Mouse (Mus musculus) G1E-ER4 (cell line): ENCODE measurements around the gene Bcas1. TPM values are rescaled to one million over a fixed set of nuclear protein-coding genes. Genes with fewer than 3 reads are reported as not detected.

ENCODE experiments used
- GATA1 ChIP-seq: IDR thresholded peaks from one replicate; pipeline ENCODE4 v1.8.0; 2012; ENCODE audit warnings: low read length, inconsistent platforms
- polyA plus RNA-seq: library from polyadenylated mRNA; stranded (reverse); fragments of >175 nt; gene quantifications from 2 replicates; pipeline ENCODE4 v1.2.3, GENCODE M21; 2012

Bcas1 gene
- polyA plus RNA-seq, 1 experiment = not detected

DNA sequence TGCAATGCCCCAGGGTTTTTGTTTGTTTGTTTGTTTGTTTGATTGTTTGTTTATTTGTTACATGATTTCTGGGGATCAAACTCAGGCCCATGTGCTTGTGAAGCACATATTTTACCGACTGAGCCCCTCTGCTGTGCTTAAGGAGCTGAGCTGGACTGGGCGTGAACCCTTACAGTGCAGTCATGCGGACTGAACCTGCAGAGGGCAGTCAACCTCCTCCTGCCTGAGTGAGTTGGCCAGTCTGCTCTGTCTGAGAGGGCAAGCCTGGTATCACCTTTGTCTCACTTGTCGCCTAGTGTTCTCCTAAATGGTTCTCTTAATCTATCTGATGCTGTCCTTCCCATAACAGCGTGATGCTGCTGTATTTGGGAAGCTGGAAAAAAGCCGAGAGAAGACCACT lies 4.5 kb upstream of the Bcas1 start:
- TF ChIP-seq GATA1 = no peak

DNA sequence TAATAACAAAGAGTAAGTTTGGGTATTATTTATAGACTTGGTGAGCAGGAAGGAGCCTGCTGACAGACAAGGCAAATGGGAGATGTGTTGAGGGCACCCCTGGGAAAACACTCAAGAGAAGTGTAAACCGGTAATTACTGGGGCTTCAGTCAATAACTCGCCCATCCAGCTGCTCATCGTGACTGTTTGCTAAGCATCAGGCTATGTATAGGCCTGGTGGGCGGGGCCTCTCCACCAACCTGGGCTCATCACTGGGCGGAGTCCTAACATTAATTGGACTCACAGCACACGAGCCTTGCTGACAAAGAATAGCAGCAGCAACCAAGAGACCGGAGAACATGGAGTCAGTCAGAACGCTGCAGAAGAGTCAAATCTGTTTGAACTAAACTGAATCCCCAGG lies 1.3 kb upstream of the Bcas1 start:
- no peak for TF ChIP-seq GATA1

DNA sequence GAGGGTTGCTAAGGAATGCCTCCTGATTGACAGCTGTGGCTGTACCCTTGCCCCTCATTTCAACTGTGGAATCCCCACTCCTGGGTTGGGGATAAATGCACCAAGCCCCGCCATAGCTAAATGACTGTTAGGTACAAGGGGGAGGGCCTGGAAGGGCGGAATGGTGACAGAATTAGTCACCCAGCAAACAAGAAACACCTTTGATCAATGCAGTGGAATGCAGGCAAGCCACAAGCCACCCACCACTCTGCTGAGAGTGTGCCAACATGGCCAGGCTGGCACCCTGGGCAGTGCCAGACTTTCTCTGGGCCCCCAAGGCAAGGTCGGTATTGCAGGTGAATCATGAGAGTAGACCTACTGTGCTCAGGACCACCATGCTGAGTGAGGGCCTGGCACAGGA lies 3.5 kb downstream of the Bcas1 start:
- no peak for TF ChIP-seq GATA1

DNA sequence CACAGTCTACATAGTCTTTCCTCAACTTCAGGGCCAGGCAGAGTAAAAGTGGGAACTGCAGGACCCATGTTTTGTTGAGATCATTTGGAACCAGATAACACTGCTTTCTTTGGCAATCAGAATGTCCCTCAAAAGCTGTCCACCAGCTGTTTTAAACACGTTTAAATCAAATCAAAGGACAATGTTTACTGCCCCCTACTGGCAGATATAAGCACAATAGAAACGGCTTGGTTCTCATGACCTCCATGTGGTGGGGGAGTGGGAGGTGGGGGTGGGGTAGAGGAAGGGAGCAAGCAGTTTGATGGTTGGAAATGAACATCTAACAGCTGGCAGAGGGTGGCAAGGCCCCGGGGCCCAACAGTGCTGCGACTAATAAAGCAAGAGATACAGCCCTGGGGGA lies 5.7 kb downstream of the Bcas1 start:
- TF ChIP-seq GATA1 = no peak

DNA sequence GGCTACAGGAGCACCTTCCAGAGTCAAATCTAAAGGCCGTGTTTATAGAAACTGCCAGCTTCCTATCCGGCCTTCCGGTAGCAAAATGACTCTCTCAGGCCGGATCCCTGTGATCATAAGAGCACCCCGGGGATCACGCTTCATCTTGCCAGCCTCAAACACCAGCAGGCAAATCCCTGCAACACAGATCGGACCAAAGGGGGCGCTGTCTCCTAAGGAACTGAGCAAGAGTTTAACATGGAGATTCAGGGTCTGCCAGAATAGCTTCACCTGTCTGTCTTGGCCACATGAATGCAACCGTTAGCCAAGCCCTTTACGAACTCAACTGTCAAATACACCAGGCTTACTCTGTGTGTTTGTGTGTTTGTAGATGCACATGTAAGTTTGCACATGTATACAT lies 8.9 kb downstream of the Bcas1 start:
- no peak for TF ChIP-seq GATA1

DNA sequence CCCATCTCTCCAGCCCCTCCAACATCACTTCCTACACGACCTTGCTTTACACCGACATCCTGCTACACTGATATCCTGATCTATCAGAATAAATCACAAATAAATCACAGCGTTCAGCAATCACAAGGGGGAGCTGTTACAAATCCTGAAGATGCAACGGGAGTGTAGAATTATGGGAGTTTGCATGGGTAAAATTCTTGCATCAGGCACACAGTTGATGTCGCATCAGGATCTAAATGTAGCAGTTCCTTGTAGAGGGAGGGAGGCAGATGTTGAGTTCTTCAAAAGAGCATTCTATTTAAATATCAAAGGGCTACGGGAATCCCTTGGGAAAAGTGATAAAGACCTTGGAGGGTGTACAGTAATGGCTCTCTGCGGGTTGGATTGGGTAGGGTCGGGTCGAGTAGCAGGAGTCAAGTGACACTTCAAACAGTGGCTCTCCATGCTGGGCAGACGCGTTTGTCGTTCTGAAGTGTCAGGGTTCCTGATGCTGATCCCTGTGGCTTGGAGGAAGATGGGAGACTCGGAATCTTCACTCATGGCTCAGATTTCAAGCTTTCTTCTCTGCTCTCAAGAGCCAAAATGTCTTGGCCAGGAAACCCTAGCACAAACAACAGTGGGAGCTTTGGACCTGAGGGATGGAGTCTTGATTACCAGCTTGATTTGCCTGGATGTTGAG lies 16.0 kb downstream of the Bcas1 start:
- no peak for TF ChIP-seq GATA1

DNA sequence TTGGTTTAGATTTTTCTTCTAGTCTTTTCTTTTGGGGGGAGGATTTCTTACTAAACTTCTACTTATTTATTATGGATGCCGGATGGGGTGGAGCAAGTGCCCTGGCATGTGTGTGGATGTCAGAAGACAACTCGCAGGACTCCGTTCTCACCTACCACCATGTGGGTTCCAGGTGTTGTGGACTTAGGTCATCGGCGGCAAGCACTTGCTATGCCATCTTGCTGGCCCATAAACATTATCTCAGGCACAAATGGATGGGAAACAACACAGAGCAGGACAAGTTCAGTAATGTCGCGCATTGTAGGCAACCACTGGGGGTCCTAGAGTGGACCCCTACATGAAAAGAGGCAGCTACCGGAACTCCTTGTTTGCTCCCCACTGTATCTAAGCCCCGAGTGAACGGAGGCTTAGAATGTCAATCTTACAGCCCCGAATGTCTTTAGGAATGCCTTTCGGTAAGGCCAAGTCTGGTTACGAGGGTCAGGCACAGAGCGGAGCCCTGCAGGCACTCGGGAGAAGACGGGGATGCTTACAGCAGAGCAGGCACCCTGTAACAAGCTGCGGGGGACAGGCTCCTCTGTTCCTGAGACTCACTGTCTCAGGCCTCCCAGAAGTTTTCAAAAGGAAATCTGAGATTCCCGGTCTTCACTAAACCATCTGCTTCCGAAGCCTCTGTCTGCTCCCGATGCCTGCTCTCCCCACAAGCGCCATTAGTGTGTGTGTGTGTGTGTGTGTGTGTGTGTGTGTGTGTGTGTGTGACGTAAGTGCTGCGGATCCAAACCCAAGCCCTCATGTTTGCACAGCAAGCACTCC lies 16.8 kb downstream of the Bcas1 start:
- no peak for TF ChIP-seq GATA1

DNA sequence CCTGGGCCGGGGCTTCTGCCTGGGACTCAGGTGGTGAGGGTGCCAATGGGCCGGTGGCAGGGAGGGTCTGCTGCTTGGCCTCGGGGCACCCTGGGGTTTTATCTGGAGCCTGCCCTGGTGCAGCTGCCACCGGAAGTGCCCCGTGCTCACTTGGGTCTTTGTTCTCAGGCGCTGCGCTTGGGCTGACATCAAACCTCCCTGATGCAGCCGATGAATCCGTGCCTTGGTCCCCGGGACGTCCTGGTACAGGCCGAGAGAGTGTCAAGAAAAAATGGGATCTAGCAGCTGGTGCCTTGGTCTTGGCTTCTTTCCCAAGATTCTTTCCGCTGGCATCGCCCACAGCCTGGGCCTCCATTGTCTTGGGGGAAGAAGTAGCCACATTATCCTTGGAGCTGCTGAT lies 21.2 kb downstream of the Bcas1 start:
- no peak for TF ChIP-seq GATA1

DNA sequence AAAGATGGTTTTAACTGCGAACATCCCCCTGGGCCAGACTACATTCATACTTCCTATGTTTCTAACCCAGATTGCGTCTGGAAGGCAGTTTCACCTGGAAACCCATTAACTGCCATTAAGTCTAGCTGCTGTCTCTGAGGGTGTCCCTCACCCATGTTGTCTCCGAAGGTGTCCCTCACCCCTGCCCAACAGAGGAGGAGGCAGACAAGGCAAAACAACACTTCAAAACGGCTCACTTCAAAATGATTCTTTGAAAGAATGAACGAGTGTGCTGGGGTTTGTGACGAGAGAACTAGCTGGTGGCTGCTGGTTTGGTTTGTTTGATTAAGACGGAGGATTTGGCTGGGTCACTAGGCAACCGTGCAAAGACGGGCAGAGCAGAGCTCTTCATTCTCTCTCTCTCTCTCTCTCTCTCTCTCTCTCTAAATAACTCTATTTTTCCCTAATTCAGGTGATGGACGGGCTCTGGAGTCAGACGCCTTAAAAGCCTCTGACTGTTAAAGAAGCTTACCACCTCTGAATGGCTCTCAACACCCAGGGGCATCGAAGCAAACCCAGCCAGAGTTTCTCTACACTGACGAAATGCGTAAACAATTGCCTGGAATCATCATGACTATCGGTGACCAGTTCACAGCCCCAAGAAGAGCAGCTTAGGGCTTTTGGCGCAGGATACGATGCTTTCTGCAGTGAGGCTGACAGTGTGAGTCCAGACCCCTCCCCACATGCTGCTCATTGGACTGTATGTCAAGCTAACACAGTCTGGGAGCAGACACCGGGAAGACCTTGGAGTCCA lies 22.7 kb downstream of the Bcas1 start:
- TF ChIP-seq GATA1 = no peak

DNA sequence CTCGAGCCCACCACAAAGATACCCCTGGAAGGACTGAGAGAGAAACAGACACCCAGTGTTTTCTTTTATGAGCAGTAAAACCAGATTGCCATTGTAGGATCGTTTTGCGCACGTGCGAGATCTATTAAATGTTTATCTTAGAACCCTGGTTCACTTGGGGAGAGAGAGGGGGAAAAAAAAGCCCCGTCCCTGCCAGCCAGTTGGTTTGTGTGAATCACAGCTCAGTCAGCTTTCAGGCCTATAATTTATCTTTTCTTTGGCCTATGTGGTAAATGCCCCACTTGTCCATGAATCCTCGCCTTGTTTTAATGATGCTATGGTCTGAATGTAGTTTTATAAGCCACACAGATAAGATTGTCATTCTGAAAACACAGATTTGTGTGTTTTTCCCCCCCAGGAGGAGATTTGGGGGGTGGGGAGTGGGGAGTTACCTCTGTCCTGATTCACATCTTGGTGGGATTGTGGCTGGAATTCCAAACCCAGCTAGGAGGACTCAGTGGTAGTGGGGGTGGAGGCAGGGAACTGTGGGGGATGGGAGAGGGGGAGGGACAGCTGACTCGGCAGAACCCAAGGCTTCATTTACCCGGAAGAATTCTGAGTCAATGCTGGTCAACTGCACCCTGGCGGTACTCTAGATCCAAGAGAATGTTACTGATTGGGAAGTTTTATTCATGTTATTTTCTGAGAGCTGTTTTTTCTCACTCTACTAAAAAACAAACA lies 23.8 kb downstream of the Bcas1 start:
- no peak for TF ChIP-seq GATA1

DNA sequence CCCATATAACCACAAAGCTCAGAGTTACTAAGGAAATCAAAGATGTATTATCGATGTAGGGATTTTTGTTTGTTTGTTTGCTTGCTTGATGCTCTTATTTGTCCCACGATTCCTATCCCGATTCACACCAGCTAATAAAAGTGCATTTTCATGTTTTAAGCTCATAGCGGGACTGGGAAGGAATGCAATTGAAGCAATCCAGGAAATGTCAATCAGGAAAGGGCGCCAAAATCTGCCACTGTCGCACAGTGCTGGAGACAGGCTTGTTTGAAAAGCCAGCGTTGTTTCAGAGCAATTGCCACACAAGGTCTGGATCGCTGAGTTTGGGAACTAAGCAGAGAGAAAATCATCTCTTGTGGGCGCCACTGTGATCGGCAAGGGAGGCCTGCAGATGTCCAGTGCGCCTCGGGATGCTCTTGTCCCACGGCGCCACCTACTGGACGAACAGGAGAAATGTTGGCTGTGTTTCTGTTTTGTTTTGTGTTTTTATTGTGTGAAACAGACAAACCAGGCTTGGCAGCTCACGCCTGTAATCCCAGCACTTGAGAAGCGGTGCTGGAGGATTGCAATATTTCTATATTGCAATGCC lies 26.3 kb downstream of the Bcas1 start:
- TF ChIP-seq GATA1 = no peak

DNA sequence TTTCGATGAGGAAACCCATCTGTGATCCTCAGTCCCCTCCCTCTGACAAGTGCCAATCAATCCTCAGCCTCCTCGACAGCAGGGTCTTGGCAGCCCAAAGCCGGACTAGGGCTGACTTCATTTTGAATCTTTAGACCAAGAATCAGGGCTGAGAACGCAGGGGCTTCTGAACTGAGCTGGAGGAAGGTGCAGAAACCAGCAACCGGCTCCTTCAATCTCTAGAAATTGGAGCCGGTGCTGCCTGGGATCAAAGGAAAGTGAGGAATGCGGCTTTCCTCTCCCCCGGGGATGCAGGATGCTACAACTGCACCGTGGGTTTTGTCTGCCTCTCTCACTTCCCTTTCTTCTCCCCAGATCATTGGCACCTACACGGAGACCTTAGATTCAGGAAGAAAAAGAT lies 27.0 kb downstream of the Bcas1 start:
- no peak for TF ChIP-seq GATA1

DNA sequence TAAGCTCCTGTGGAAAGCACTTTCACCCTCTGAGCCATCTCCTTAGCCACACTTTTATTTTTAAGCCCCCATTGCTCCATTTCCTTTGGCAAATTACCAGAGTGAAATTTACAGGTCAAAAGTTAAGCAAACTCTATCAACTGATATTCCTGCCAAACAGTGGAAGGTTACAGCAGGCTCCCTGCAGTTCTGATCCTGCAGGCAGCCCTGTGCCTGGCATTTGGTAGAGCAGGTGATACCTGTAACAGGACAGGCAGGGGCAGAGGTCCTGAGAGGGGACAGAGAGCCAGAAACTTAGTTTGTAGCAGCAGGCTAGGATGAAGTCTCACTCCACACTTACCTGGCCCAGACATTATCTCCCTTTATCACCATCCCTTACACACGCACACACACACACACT lies 35.7 kb downstream of the Bcas1 start:
- TF ChIP-seq GATA1 = no peak

DNA sequence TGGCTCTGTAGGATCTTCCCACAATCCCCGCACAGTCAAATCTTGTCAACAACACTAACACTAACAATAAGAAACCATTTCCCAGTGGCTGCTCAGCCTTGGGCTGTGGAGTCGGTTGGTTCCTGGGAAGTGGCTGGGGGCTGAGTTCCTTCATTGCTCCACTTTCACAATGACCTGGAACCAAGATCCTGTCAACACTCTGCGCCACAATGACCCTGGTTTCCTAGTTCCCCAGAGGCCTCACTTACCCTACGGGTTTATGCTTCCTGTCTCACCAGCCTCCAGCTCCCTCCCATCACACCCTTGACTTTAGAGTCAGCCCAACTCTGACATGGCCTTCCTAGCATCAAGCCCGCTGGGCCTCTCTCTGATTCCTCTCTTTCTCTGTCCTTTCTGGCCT lies 39.3 kb downstream of the Bcas1 start:
- TF ChIP-seq GATA1 = no peak

DNA sequence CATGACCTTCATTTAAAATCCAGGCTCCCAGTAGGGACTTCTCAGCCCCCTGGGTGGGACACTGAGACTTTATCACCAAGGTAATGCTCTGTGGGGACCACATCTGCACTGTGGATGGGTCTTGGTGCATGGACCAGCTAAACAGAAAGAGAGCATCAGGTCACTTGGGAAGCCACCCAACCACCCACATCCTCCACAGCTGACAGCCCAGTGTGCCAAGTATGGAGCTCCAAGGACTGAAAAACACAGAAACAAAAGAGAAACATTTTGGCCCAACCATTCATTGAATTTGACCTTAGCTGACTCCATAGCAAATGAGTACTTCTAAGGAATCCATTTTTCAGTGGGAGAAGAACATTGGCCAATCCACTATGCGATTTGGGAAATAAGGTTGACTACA lies 42.1 kb downstream of the Bcas1 start:
- TF ChIP-seq GATA1 = no peak
